Mouse (Mus musculus): ENCODE data around the gene Secisbp2. TPM values are rescaled to one million over a fixed set of nuclear protein-coding genes. Genes with fewer than 3 reads are reported as not detected.
"Not testable (repeated sequence)": the region's sequence is repeated elsewhere in the genome, so short reads cannot be mapped to it uniquely, and the experiment has no call there.

Gene Secisbp2
- polyA plus RNA-seq, 1 experiment = 27.2 TPM

DNA sequence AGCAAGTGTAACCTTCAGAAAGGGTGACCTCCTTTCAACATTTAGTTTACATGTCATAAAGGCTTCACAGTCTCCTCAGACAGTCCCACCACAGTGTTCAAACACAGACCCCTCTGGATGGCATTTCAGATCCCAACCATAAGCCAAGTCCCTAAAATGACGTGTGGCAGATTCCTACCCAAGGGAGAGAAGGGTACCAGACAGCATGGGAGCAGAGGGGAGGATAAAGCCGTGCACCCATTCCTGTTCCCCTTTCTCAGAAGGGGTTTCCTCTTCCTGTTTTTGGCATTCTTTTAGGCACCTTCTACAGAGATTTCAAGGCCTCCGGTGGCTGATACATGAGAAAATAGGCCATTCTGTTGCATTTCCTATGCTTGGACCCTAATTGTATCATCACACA is 6.6 kb downstream of the Secisbp2 start:
- Histone ChIP-seq H3K27ac (ENCODE audit: control insufficient read depth, insufficient read depth, low read depth, low read length, poor library complexity) (no peak overlapping the region), H3K4me1 (ENCODE audit: control insufficient read depth, insufficient read depth, low read length) (no peaks in the 10 kb centered on the region), H3K4me3 (replicated peaks; ENCODE audit: control insufficient read depth, low read depth, low read length) (no peak overlapping the region)
- no peak for TF ChIP-seq CTCF (IDR thresholded peaks at IDR 0.05; ENCODE audit: control insufficient read depth, insufficient read depth, low read length)
- TF ChIP-seq POLR2A (IDR thresholded peaks at IDR 0.05; ENCODE audit: borderline replicate concordance, control insufficient read depth, low read depth, low read length) = no peak
- 44% methylated on average over 3 of the region's 3 CpGs for WGBS

- Histone ChIP-seq H3K27ac (ENCODE audit: control insufficient read depth, insufficient read depth, low read depth, low read length, poor library complexity) (no peak overlapping the region), H3K4me3 (replicated peaks; ENCODE audit: control insufficient read depth, low read depth, low read length) (no peak overlapping the region), H3K4me1 (ENCODE audit: control insufficient read depth, insufficient read depth, low read length) (no peaks in the 10 kb centered on the region)
- WGBS = 94% methylated on average over 7 of the region's 7 CpGs
- TF ChIP-seq CTCF (IDR thresholded peaks at IDR 0.05; ENCODE audit: control insufficient read depth, insufficient read depth, low read length) (no peak), POLR2A (IDR thresholded peaks at IDR 0.05; ENCODE audit: borderline replicate concordance, control insufficient read depth, low read depth, low read length) (no peak)
Observed at GRCm38 (mm10) chr13:51659573-51659972, 8.1 kb downstream of the Secisbp2 start.

DNA sequence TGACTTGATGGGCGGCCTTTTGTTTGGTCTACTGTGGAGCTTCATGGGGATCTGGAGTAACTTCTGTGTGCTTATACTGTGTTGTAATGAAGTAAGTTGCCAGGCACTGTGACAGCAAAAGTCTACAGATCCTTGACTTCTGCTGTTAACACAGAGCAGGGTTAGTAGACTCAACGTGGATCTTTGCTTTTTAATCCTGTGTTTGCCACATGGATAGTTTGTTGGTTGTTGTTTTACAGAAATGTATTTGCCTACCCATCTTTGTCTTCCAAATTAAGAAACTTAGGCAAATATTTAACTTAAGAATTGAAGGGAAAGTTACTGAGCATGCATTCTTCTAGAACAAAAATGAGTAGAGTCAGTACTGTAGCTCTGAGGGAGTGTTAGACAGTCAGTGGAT is 12.1 kb downstream of the Secisbp2 start:
- no peak for TF ChIP-seq CTCF (IDR thresholded peaks at IDR 0.05; ENCODE audit: control insufficient read depth, insufficient read depth, low read length)
- no peak for TF ChIP-seq POLR2A (IDR thresholded peaks at IDR 0.05; ENCODE audit: borderline replicate concordance, control insufficient read depth, low read depth, low read length)
- H3K4me1 ChIP-seq (ENCODE audit: control insufficient read depth, insufficient read depth, low read length) = no peaks in the 10 kb centered on the region
- H3K27ac ChIP-seq (ENCODE audit: control insufficient read depth, insufficient read depth, low read depth, low read length, poor library complexity) = no peak overlapping the region
- H3K4me3 ChIP-seq (replicated peaks; ENCODE audit: control insufficient read depth, low read depth, low read length) = no peak overlapping the region
- WGBS = 92% methylated on average over 2 of the region's 2 CpGs

- H3K27ac ChIP-seq (ENCODE audit: control insufficient read depth, insufficient read depth, low read depth, low read length, poor library complexity); H3K4me1 ChIP-seq (ENCODE audit: control insufficient read depth, insufficient read depth, low read length): not testable (repeated sequence)
- WGBS = 88% methylated on average over 12 of the region's 12 CpGs
Observed at GRCm38 (mm10) chr13:51668195-51668594, 16.7 kb downstream of the Secisbp2 start.

DNA sequence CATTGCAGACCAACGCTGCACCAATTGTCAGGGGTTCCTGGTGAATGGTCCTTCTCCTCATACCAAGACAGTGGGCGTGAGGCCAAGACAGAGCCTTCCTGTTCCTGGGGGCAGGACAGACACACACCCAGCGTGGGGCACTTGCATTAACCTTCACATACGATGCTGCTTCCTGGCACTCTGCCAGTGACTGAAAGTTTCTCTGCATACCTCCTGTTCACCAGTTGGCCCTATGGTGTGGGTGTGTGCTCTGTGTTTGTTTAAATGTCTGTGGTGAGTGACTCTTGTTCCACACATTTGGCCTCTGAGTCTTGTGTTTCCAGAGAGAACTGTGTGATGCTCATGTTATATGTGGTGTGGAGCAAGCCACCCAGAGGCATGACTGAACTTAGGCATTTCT is 25.1 kb downstream of the Secisbp2 start:
- TF ChIP-seq CTCF (IDR thresholded peaks at IDR 0.05; ENCODE audit: control insufficient read depth, insufficient read depth, low read length) (no peak), POLR2A (IDR thresholded peaks at IDR 0.05; ENCODE audit: borderline replicate concordance, control insufficient read depth, low read depth, low read length) (no peak)
- 78% methylated on average over 4 of the region's 4 CpGs for WGBS
- H3K4me3 ChIP-seq (replicated peaks; ENCODE audit: control insufficient read depth, low read depth, low read length) = no peak overlapping the region
- no peak overlapping the region for H3K27ac ChIP-seq (ENCODE audit: control insufficient read depth, insufficient read depth, low read depth, low read length, poor library complexity)
- no peaks in the 10 kb centered on the region for H3K4me1 ChIP-seq (ENCODE audit: control insufficient read depth, insufficient read depth, low read length)

More at GRCm38 (mm10) chr13:51668195-51668594, 16.7 kb downstream of the Secisbp2 start:
- H3K4me3 ChIP-seq (replicated peaks; ENCODE audit: control insufficient read depth, low read depth, low read length) = not testable (repeated sequence)

- Histone ChIP-seq H3K4me1 (ENCODE audit: control insufficient read depth, insufficient read depth, low read length) (no peaks in the 10 kb centered on the region), H3K4me3 (replicated peaks; ENCODE audit: control insufficient read depth, low read depth, low read length) (no peak overlapping the region), H3K27ac (ENCODE audit: control insufficient read depth, insufficient read depth, low read depth, low read length, poor library complexity) (no peak overlapping the region)
- 72% methylated on average over 12 of the region's 12 CpGs for WGBS
- no peak for TF ChIP-seq CTCF (IDR thresholded peaks at IDR 0.05; ENCODE audit: control insufficient read depth, insufficient read depth, low read length)
Observed at GRCm38 (mm10) chr13:51677041-51677440, 25.5 kb downstream of the Secisbp2 start.

- TF ChIP-seq CTCF (IDR thresholded peaks at IDR 0.05; ENCODE audit: control insufficient read depth, insufficient read depth, low read length) (no peak), POLR2A (IDR thresholded peaks at IDR 0.05; ENCODE audit: borderline replicate concordance, control insufficient read depth, low read depth, low read length) (no peak)
- H3K4me3 ChIP-seq (replicated peaks; ENCODE audit: control insufficient read depth, low read depth, low read length) = no peak overlapping the region
- H3K27ac ChIP-seq (ENCODE audit: control insufficient read depth, insufficient read depth, low read depth, low read length, poor library complexity) = no peak overlapping the region
- 74% methylated on average over 7 of the region's 7 CpGs for WGBS
- H3K4me1 ChIP-seq (ENCODE audit: control insufficient read depth, insufficient read depth, low read length) = no peaks in the 10 kb centered on the region
Observed at GRCm38 (mm10) chr13:51677630-51678185, 26.2 kb downstream of the Secisbp2 start.

GRCm38 (mm10) chr13:51678687-51679086 is 27.2 kb downstream of the Secisbp2 start:
- H3K4me3 ChIP-seq (replicated peaks; ENCODE audit: control insufficient read depth, low read depth, low read length) = no peak overlapping the region
- 90% methylated on average over 6 of the region's 6 CpGs for WGBS
- H3K4me1 ChIP-seq (ENCODE audit: control insufficient read depth, insufficient read depth, low read length) = no peaks in the 10 kb centered on the region
- no peak for TF ChIP-seq CTCF (IDR thresholded peaks at IDR 0.05; ENCODE audit: control insufficient read depth, insufficient read depth, low read length)
- TF ChIP-seq POLR2A (IDR thresholded peaks at IDR 0.05; ENCODE audit: borderline replicate concordance, control insufficient read depth, low read depth, low read length) = no peak
- no peak overlapping the region for H3K27ac ChIP-seq (ENCODE audit: control insufficient read depth, insufficient read depth, low read depth, low read length, poor library complexity)

DNA sequence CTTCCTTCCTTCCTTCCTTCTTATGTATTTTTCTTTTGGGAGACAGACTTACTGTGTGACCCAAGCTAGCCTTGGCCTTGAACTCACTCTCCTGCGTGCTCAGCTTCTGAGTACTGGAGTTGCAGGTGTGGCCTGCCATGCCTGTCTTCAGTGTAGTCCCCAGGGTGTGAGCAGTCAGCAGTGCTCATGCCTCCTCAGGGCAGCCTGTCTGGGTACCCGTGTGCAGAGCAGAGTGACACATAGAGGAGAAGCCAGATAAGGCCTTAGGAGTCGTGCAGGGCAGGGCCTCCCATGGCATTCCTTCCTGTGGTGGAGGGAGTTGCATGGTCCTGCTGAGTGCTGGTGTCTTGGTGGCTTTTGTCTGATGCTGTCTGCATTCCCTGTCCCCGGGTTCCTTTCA is 27.8 kb downstream of the Secisbp2 start:
- H3K4me1 ChIP-seq (ENCODE audit: control insufficient read depth, insufficient read depth, low read length) = no peaks in the 10 kb centered on the region
- no peak for TF ChIP-seq POLR2A (IDR thresholded peaks at IDR 0.05; ENCODE audit: borderline replicate concordance, control insufficient read depth, low read depth, low read length)
- no peak overlapping the region for H3K4me3 ChIP-seq (replicated peaks; ENCODE audit: control insufficient read depth, low read depth, low read length)
- no peak overlapping the region for H3K27ac ChIP-seq (ENCODE audit: control insufficient read depth, insufficient read depth, low read depth, low read length, poor library complexity)
- 78% methylated on average over 4 of the region's 4 CpGs for WGBS
